Mouse (Mus musculus): ENCODE measurements around the gene Syn3. TPM values are rescaled to one million over a fixed set of nuclear protein-coding genes. Genes with fewer than 3 reads are reported as not detected.

The Syn3 gene
- polyA plus RNA-seq, 1 experiment from 2014 or later, result 7.9 TPM

- H3K4me1 ChIP-seq, result peaks cover 17% of the 10 kb centered on the region
- ATAC-seq (ENCODE audit: low FRiP score), result no peak
- WGBS, result 56% methylated on average over 1 of the region's 1 CpGs
These were observed 39.1 kb downstream of the Syn3 start for GRCm38 (mm10) chr10:86459643-86460042.

GRCm38 (mm10) chr10:86457665-86458209, 41.0 kb downstream of the Syn3 start:
- H3K9ac ChIP-seq, result no peak overlapping the region
- H3K4me2 ChIP-seq (replicated peaks), result no peak overlapping the region
- H3K27ac ChIP-seq, result peak overlapping the region; percentile 46; the same call in 1 of the 2 replicates
- no peak overlapping the region for H3K4me3 ChIP-seq
- no peaks in the 10 kb centered on the region for H3K36me3 ChIP-seq
- ATAC-seq (ENCODE audit: low FRiP score), result peak; percentile 66
- H3K27me3 ChIP-seq, result no peaks in the 10 kb centered on the region; the same call in 1 of the 2 replicates
- H3K9me3 ChIP-seq (replicated peaks), result no peaks in the 10 kb centered on the region
- peaks cover 13% of the 10 kb centered on the region for H3K4me1 ChIP-seq

More at GRCm38 (mm10) chr10:86459643-86460042, 39.1 kb downstream of the Syn3 start:
- Histone ChIP-seq H3K9ac (no peak overlapping the region), H3K36me3 (no peaks in the 10 kb centered on the region), H3K4me2 (replicated peaks) (no peak overlapping the region), H3K27me3 (no peaks in the 10 kb centered on the region; the same call in 1 of the 2 replicates), H3K9me3 (replicated peaks) (no peaks in the 10 kb centered on the region), H3K4me3 (no peak overlapping the region), H3K27ac (no peak overlapping the region)

- Histone ChIP-seq H3K36me3 (no peaks in the 10 kb centered on the region), H3K9me3 (replicated peaks) (no peaks in the 10 kb centered on the region), H3K27me3 (no peaks in the 10 kb centered on the region; the same call in 1 of the 2 replicates), H3K4me2 (replicated peaks) (no peak overlapping the region), H3K4me3 (no peak overlapping the region), H3K9ac (no peak overlapping the region), H3K4me1 (peaks cover 14% of the 10 kb centered on the region), H3K27ac (peak overlapping the region; percentile 46; the same call in 1 of the 2 replicates)
- WGBS, result 6% methylated on average over 4 of the region's 4 CpGs
- ATAC-seq (ENCODE audit: low FRiP score), result peak; percentile 76
These were observed 41.5 kb downstream of the Syn3 start for GRCm38 (mm10) chr10:86457195-86457594.

- ATAC-seq (ENCODE audit: low FRiP score), result no peak
- Histone ChIP-seq H3K9me3 (replicated peaks) (no peaks in the 10 kb centered on the region), H3K27me3 (no peaks in the 10 kb centered on the region), H3K36me3 (no peaks in the 10 kb centered on the region), H3K9ac (no peak overlapping the region), H3K4me3 (no peak overlapping the region), H3K4me2 (replicated peaks) (no peak overlapping the region), H3K4me1 (peaks cover 14% of the 10 kb centered on the region), H3K27ac (no peak overlapping the region)
- whole genome bisulfite sequencing, result 68% methylated on average over 5 of the region's 5 CpGs
These were observed 43.2 kb downstream of the Syn3 start for GRCm38 (mm10) chr10:86455296-86456055.

GRCm38 (mm10) chr10:86452326-86452995, 46.2 kb downstream of the Syn3 start:
- H3K27ac ChIP-seq, result no peak overlapping the region
- peaks cover 10% of the 10 kb centered on the region for H3K4me1 ChIP-seq
- ATAC-seq (ENCODE audit: low FRiP score), result peak; percentile 71
- no peaks in the 10 kb centered on the region for H3K9me3 ChIP-seq (replicated peaks)
- no peaks in the 10 kb centered on the region for H3K36me3 ChIP-seq
- 41% methylated on average over 6 of the region's 6 CpGs for WGBS
- H3K27me3 ChIP-seq, result no peaks in the 10 kb centered on the region
- H3K4me3 ChIP-seq, result no peak overlapping the region
- no peak overlapping the region for H3K4me2 ChIP-seq (replicated peaks)
- no peak overlapping the region for H3K9ac ChIP-seq

GRCm38 (mm10) chr10:86451294-86451693, 47.4 kb downstream of the Syn3 start:
- no peak for ATAC-seq (ENCODE audit: low FRiP score)
- Histone ChIP-seq H3K4me3 (no peak overlapping the region), H3K27me3 (no peaks in the 10 kb centered on the region), H3K27ac (no peak overlapping the region), H3K4me1 (0 out of 2 replicates have a peak, but pooled peaks cover 2% of the 10 kb centered on the region), H3K4me2 (replicated peaks) (no peak overlapping the region), H3K9me3 (replicated peaks) (no peaks in the 10 kb centered on the region), H3K9ac (no peak overlapping the region), H3K36me3 (no peaks in the 10 kb centered on the region)
- WGBS, result 87% methylated on average over 5 of the region's 5 CpGs

GRCm38 (mm10) chr10:86446649-86447048, 52.0 kb downstream of the Syn3 start:
- ATAC-seq (ENCODE audit: low FRiP score), result no peak

GRCm38 (mm10) chr10:86445207-86445606, 53.5 kb downstream of the Syn3 start:
- 77% methylated on average over 2 of the region's 2 CpGs for WGBS
- no peak overlapping the region for H3K27ac ChIP-seq
- no peak for ATAC-seq (ENCODE audit: low FRiP score)
- H3K9ac ChIP-seq, result no peak overlapping the region
- H3K36me3 ChIP-seq, result no peaks in the 10 kb centered on the region
- no peaks in the 10 kb centered on the region for H3K4me1 ChIP-seq
- H3K4me3 ChIP-seq, result no peak overlapping the region
- no peaks in the 10 kb centered on the region for H3K9me3 ChIP-seq (replicated peaks)
- H3K4me2 ChIP-seq (replicated peaks), result no peak overlapping the region
- no peaks in the 10 kb centered on the region for H3K27me3 ChIP-seq

More at GRCm38 (mm10) chr10:86446649-86447048, 52.0 kb downstream of the Syn3 start:
- no peaks in the 10 kb centered on the region for H3K36me3 ChIP-seq
- no peaks in the 10 kb centered on the region for H3K4me1 ChIP-seq
- no peaks in the 10 kb centered on the region for H3K27me3 ChIP-seq
- H3K9me3 ChIP-seq (replicated peaks), result no peaks in the 10 kb centered on the region
- no peak overlapping the region for H3K27ac ChIP-seq
- H3K9ac ChIP-seq, result no peak overlapping the region
- no peak overlapping the region for H3K4me2 ChIP-seq (replicated peaks)
- no peak overlapping the region for H3K4me3 ChIP-seq

GRCm38 (mm10) chr10:86444665-86445064, 54.0 kb downstream of the Syn3 start:
- Histone ChIP-seq H3K27ac (no peak overlapping the region), H3K4me3 (no peak overlapping the region), H3K9ac (no peak overlapping the region), H3K36me3 (no peaks in the 10 kb centered on the region), H3K4me2 (replicated peaks) (no peak overlapping the region), H3K27me3 (no peaks in the 10 kb centered on the region), H3K9me3 (replicated peaks) (no peaks in the 10 kb centered on the region), H3K4me1 (no peaks in the 10 kb centered on the region)
- no peak for ATAC-seq (ENCODE audit: low FRiP score)
- WGBS, result 64% methylated on average over 3 of the region's 3 CpGs

- 80% methylated on average over 3 of the region's 3 CpGs for WGBS
- Histone ChIP-seq H3K4me2 (replicated peaks) (no peak overlapping the region), H3K4me1 (no peaks in the 10 kb centered on the region), H3K9me3 (replicated peaks) (no peaks in the 10 kb centered on the region), H3K27ac (no peak overlapping the region), H3K4me3 (no peak overlapping the region), H3K36me3 (no peaks in the 10 kb centered on the region), H3K9ac (no peak overlapping the region), H3K27me3 (no peaks in the 10 kb centered on the region)
- no peak for ATAC-seq (ENCODE audit: low FRiP score)
These were observed 56.9 kb downstream of the Syn3 start for GRCm38 (mm10) chr10:86441765-86442164.

- Histone ChIP-seq H3K27me3 (no peaks in the 10 kb centered on the region), H3K4me2 (replicated peaks) (no peak overlapping the region), H3K36me3 (no peaks in the 10 kb centered on the region), H3K4me1 (no peaks in the 10 kb centered on the region), H3K9me3 (replicated peaks) (no peaks in the 10 kb centered on the region), H3K9ac (no peak overlapping the region), H3K27ac (no peak overlapping the region), H3K4me3 (no peak overlapping the region)
- 93% methylated on average over 4 of the region's 4 CpGs for WGBS
- no peak for ATAC-seq (ENCODE audit: low FRiP score)
These were observed 59.1 kb downstream of the Syn3 start for GRCm38 (mm10) chr10:86439640-86440039.

GRCm38 (mm10) chr10:86437294-86437693, 61.4 kb downstream of the Syn3 start:
- Histone ChIP-seq H3K36me3 (no peaks in the 10 kb centered on the region), H3K4me2 (replicated peaks) (no peak overlapping the region), H3K27me3 (no peaks in the 10 kb centered on the region), H3K9me3 (replicated peaks) (no peaks in the 10 kb centered on the region), H3K4me3 (no peak overlapping the region), H3K4me1 (0 out of 2 replicates have a peak, but pooled peaks cover 5% of the 10 kb centered on the region), H3K27ac (no peak overlapping the region), H3K9ac (no peak overlapping the region)
- 90% methylated on average over 11 of the region's 11 CpGs for WGBS
- ATAC-seq (ENCODE audit: low FRiP score), result no peak

Data from hindbrain, embryonic 12.5 days (tissue).